Mouse (Mus musculus) regulatory T cell (primary cell): ENCODE measurements around the gene Dnmt1.

Source experiments
- in situ Hi-C: fragments of 300-600 bp; cut with MboI, MseI; formaldehyde crosslinking; loops from one replicate; pipeline ENCODE4 v1.15.1; 2025; ENCODE audit warnings: high pct_unique_total_duplicates

The Dnmt1 gene

DNA sequence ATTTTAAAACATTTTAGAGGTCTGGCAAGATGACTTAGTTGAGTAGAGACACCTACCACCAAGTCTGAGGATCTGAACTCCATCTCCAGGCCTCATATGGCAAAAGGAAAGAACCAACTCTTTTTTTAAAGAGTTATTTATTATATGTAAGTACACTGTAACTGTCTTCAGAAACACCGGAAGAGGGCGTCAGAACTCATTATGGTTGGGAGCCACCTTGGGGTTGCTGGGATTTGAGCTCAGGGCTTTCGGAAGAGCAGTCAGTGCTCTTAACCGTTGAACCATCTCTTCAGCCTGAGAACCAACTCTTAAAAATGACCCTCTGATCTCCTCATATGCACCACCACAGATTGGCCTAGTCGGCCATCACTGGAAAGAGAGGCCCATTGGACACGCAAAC lies 72.5 kb downstream of the Dnmt1 start:
- in situ Hi-C loops: no loop called here

DNA sequence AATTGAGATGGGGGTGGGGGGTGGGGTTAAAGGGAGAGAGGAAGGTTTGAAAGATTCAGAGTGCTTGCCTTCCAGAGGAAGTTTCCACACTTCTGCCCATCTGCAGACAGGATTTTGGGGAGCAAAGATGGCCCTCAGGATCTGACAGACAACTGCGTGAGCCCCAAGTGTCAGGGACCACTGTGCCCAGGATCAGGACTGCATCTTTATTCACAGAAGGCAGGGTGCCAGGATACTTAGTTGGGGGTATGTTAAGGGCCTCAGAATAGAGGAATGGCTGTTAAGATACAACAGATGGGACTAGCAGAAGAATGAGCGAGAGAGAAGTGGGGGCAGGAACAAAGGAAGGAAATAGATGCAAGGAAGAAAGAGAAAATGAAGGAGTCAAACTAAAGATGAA lies 73.1 kb downstream of the Dnmt1 start:
- in situ Hi-C loops: no loop called here

DNA sequence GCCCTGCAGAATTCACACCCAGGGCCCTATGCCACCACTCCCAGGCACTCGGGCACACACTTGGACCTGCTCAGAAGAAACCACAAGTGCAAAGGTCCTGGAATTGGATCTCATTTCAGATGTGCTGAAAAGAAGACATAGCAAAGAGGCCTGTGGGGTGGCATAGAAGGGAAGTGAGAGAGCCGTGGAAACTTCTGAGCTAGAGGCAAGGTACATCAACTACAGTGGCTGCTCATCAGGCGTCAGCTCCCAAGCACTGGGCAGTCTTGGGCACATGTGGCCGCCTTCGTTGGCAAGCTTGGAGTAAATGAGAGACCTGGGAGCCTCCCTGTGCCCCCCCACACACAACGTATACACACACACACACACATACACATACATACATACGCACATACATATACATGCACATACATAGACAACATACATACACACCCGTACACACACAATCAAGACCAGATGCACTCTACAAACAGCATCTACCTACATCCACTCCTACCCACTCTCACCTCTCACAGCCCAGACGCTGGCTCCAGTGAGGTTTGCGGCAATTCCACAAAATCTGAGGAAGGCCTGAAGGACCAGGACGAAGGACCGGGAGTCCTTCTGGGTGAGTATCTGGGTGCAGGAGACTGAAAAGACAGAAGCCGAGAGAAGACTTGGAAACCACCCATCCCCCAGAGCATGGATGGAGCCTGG lies 80.4 kb downstream of the Dnmt1 start, which contains the start of gene Angptl6:
Gene Angptl6, minus strand, starts transcription at position 631 of the 696 bp plus-strand sequence.
- in situ Hi-C loops: no loop called here

DNA sequence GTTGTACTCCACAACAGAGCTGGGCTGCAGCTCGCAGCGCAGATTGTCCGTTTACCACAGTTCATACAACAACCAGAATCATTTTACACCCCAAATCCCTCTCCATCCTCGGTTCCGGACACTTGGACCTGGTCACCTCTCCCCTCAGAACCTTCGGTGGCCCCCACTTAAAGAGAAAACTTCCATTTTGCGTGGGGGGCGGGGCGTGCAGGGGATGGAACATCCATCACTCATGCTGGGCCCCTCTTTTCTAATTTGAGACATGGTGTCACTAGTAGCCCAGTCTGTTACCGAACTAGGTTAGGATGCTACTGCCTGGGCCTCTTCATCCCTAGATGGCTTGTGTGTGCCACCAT lies 81.0 kb downstream of the Dnmt1 start:
- in situ Hi-C loops: no loop called here

DNA sequence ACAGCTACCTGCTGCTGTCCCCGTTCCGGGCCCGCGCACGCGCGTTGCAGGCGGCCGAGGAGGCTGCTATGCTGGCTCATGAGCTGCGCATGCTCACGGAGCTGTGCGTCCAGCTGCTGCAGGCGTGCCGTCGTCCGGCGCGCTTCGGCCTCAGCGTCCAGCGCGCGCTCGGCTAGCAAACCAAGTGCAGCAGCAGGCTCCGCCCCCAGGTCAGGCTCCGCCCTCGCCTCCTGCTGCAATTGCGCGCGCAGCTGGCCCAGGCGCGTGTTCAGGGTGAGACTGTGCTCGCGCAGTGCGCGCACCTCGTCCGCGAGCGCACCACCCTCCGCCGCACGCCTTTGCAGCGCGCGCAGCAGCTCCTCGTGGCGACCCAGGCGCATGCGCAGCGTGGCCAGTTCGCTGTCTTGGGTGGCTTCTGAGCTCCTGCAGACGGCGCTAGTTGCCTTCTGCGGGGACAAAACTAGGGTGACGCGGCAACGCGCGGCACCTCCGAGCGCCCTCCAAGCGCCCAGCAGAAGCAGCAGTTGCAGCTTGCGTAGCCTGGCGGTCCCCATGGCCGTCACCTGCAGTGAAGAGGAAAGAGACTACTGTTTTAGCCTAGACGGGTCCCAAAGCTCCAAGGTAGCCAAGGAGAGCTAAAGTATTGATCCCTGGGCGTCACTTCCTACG lies 81.5 kb downstream of the Dnmt1 start:
- in situ Hi-C loops: no loop called here

DNA sequence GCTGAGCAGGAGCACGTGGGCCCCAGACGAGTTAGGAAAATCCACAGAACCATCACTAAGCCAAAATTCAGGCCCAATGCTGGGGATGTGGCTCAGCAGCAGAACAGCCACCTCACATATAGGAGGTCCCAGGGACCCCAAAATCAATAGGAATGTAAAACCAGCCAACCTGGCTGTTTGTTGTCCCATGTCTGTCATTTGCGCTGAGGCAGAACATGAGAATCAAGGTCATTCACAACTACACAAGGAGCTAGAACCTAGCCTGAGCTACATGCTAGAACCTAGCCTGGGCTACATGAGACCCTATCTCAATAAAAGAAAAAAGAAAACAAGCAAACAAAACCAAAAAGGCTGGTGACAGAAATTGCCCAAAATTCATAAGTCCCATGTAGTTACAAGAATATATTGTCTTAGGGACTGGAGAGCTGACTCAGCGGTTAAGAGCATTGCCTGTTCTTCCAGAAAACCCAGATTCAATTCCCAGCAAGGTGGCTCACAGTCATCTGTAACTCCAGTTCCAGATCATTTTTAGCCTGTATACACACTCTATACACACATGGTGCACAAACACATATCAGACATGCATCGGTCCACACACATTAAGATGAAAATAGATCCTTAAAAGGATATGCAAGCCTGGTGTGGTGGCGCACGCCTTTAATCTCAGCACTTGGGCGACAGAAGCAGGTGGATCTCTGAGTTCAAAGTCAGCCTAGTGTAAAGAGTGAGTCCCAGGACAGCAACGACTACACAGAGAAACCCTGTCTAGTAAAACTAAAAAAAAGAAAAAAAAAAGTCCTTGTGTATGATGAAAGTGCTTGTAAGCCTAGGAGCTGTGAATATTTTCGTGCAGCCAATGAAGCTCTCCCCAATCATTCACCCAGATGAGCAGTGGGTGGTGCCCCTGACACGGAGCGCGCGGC lies 82.3 kb downstream of the Dnmt1 start:
- in situ Hi-C loops: no loop called here

GRCm38 (mm10) chr9:20876318-20877117 lies 83.2 kb downstream of the Dnmt1 start:
- in situ Hi-C loops: no loop called here

- in situ Hi-C loops: no loop called here
These were observed 84.5 kb downstream of the Dnmt1 start for GRCm38 (mm10) chr9:20875021-20875790.

DNA sequence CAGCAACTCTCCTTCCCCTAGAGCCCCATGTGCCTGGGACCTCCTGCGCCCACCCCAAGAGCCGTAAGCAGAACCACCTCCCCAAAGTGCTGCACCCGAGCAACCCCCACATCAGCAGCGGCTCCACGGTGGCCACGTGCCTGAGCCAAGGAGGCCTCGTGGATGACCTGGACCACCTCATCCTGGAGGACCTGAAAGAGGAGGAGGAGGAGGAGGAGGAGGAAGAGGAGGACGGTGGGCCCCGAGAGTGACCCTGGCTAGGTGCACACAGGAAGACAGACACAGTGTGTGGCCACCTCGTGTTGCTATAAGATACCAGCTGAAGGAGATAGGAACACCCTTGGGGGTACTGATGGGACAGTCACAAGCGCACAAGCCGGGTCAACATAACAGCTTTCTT lies 86.2 kb downstream of the Dnmt1 start:
- in situ Hi-C loops: no loop called here

GRCm38 (mm10) chr9:20872991-20873390 lies 86.7 kb downstream of the Dnmt1 start:
- in situ Hi-C loops: no loop called here

DNA sequence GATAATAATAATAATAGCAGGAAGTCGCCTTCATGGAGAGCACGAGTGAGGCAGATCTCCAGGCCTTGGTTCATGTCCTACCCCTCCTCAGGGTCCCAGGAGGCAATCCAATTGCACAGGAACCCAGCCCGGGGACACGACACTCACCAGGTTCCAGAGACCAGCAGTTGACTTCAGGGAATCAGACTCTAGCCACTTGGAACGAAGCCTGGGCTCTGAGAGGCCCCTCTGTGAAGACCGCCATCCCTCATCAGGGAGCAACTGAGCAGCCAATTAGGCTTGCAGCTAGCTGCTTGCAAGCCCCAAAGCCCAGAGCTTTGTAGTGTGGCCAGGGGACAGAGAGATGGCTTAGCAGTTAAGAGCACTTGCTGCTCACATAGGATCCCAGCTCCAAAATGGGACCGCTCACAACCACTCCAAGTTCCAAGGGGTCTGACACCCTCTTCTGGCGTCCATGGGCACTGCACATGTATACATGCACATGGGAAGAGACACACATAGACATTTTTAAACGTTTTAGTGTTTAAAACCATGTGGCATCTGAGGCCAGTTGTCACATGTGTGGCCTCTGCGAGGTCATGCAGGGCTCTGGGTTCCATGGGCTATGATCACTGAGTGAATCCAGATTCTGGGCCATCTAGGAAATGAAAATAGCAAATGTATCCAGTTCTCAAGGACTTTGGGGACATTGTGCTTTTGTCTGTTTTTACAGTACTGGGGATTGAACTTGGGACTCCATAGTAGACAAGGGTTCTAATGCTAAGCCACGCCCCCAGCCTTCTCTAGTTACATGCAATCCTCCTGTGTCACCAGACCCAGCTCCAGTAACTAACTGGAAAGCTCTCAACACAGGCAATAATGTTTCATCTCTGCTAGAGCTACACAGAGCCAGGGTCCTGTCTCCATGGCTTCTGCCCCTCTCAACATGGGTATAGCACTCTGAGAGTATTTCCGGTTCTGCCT lies 89.2 kb downstream of the Dnmt1 start:
- in situ Hi-C loops: no loop called here

DNA sequence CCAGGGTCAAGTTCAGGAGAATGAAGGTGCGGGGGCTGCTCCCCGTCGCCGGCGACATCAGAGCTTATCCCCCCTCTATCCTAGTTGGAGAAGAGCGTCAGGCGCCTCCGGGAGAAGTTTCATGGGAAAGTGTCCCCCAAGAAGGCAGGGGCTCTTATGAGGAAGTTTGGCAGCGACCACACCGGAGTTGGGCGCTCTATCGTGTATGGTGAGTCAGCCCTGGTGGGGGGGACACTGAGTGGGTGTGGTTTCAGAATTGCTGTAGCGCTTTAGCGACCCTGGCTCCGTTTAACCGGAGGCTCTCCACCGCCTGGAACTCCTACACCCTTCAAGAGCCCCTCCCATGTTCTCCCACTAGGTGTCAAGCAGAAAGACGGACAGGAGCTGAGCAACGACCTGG lies 90.4 kb downstream of the Dnmt1 start:
- in situ Hi-C loops: no loop called here

DNA sequence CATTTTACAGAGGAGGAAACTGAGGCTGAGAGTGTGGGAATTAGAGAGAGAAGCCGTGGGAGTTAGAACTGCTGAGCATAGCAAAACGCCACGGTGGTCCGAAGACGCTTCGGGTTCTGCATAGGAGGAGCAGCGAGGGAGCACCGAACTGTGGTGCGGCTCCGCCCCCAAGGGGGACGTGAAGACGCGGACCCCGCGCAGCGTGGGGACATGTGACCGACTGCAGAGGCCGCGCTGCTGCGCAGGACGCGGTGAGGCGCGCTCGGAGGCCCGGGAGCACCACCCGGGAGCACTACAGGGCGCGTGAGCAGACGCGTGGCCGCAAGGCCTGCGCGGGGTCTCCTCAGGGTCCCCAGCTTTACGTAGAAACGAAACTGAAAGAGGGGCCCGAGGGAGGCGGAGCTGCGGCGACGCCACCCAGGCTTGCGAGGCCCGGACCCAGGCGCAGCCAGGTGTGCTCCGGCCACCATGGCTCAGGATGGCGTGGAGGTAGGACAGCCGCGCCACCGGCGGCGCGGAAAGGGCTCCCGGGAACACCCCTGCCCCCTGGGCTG lies 91.2 kb downstream of the Dnmt1 start, which contains the start of gene A230050P20Rik:
Gene A230050P20Rik, plus strand, starts transcription at position 195 of the 554 bp plus-strand sequence.
- in situ Hi-C loops: no loop called here

- in situ Hi-C loops: no loop called here
These were observed 92.8 kb downstream of the Dnmt1 start for GRCm38 (mm10) chr9:20866879-20867278.

GRCm38 (mm10) chr9:20862225-20862624 lies 97.5 kb downstream of the Dnmt1 start:
- in situ Hi-C loops: no loop called here

- in situ Hi-C loops: no loop called here
These were observed 97.9 kb downstream of the Dnmt1 start for GRCm38 (mm10) chr9:20861821-20862220.

GRCm38 (mm10) chr9:20859926-20860325 lies 99.8 kb downstream of the Dnmt1 start:
- in situ Hi-C loops: no loop called here
